Mouse (Mus musculus) limb, embryonic 13.5 days (tissue): ENCODE results near the gene Bhlhe40. TPM values are rescaled to one million over a fixed set of nuclear protein-coding genes. Genes with fewer than 3 reads are reported as not detected.

ENCODE experiments used
- ATAC-seq: fragments of 200-750 bp; cut with Nextera tagmentation; 2 replicates; pipeline ENCODE4 v1.8.0; 2017; ENCODE audit warnings: low read depth, moderate number of reproducible peaks, moderate TSS enrichment; ENCODE audit not compliant: low FRiP score
- H3K27ac ChIP-seq: fragments of 300-500 bp; sonication (generic); 2 replicates; pipeline ENCODE4 v1.5.1; 2015; ENCODE audit warnings: inconsistent platforms, mild to moderate bottlenecking, moderate library complexity
- H3K27me3 ChIP-seq: fragments of 300-500 bp; sonication (generic); 2 replicates; pipeline ENCODE4 v1.6.1; 2015; ENCODE audit warnings: mild to moderate bottlenecking, inconsistent platforms
- H3K36me3 ChIP-seq: fragments of 300-500 bp; sonication (generic); 2 replicates; pipeline ENCODE4 v1.6.1; 2015; ENCODE audit warnings: inconsistent platforms, mild to moderate bottlenecking, moderate library complexity
- H3K4me1 ChIP-seq: fragments of 300-500 bp; sonication (generic); 2 replicates; pipeline ENCODE4 v1.6.1; 2015; ENCODE audit warnings: inconsistent platforms
- H3K4me2 ChIP-seq: fragments of 300-500 bp; sonication (generic); replicated peaks from 2 replicates; pipeline ENCODE4 v1.6.1; 2015; ENCODE audit warnings: inconsistent platforms, mild to moderate bottlenecking, moderate library complexity
- H3K4me3 ChIP-seq: fragments of 300-500 bp; sonication (generic); 2 replicates; pipeline ENCODE4 v1.5.1; 2015; ENCODE audit warnings: moderate library complexity, mild to moderate bottlenecking, inconsistent platforms
- H3K9ac ChIP-seq: fragments of 300-500 bp; sonication (generic); 2 replicates; pipeline ENCODE4 v1.6.1; 2015; ENCODE audit warnings: mild to moderate bottlenecking, inconsistent platforms
- H3K9me3 ChIP-seq: fragments of 300-500 bp; sonication (generic); 2 replicates; pipeline ENCODE4 v1.6.1; 2016; ENCODE audit warnings: inconsistent platforms
- WGBS: fragments of 180-500 bp; shearing (Covaris S2); methylation state at CpG from one replicate; pipeline ENCODE4 v1.1.7; 2015; 5-methylcytosine and 5-hydroxymethylcytosine counted together
- polyA plus RNA-seq: library from polyadenylated mRNA; unstranded; fragments of >200 nt; fragmentation: Nextera tagmentation; extraction: Ambion mirVana; gene quantifications from 2 replicates; pipeline ENCODE4 v1.2.1, GENCODE M21; 2015

The Bhlhe40 gene
- polyA plus RNA-seq, 1 experiment from 2014 or later, result 8.5 TPM

GRCm38 (mm10) chr6:108655861-108656260, 4.6 kb upstream of the Bhlhe40 start:
- no peak overlapping the region for H3K9ac ChIP-seq
- no peak for ATAC-seq
- H3K27ac ChIP-seq, result no peak overlapping the region
- H3K4me1 ChIP-seq, result peaks cover 14% of the 10 kb centered on the region
- no peaks in the 10 kb centered on the region for H3K9me3 ChIP-seq
- WGBS, result 40% methylated on average over 2 of the region's 2 CpGs
- H3K36me3 ChIP-seq, result no peaks in the 10 kb centered on the region
- H3K4me3 ChIP-seq, result no peak overlapping the region
- H3K4me2 ChIP-seq, result no peak overlapping the region
- H3K27me3 ChIP-seq, result peaks cover 6% of the 10 kb centered on the region

GRCm38 (mm10) chr6:108658051-108658415, 2.4 kb upstream of the Bhlhe40 start:
- ATAC-seq, result no peak
- 54% methylated on average over 3 of the region's 3 CpGs for WGBS
- H3K36me3 ChIP-seq, result no peaks in the 10 kb centered on the region
- no peaks in the 10 kb centered on the region for H3K9me3 ChIP-seq
- H3K27ac ChIP-seq, result no peak overlapping the region
- H3K27me3 ChIP-seq, result peaks cover 22% of the 10 kb centered on the region
- H3K4me2 ChIP-seq, result peak overlapping the region; percentile 93
- peaks cover 27% of the 10 kb centered on the region for H3K4me1 ChIP-seq
- H3K4me3 ChIP-seq, result no peak overlapping the region
- no peak overlapping the region for H3K9ac ChIP-seq

GRCm38 (mm10) chr6:108658416-108659201, 1.8 kb upstream of the Bhlhe40 start:
- H3K9ac ChIP-seq, result peak overlapping the region; percentile 72
- H3K9me3 ChIP-seq, result no peaks in the 10 kb centered on the region
- H3K27me3 ChIP-seq, result peaks cover 27% of the 10 kb centered on the region
- 2% methylated on average over 31 of the region's 31 CpGs for WGBS
- H3K4me2 ChIP-seq, result peak overlapping the region; percentile 93
- H3K4me1 ChIP-seq, result peaks cover 27% of the 10 kb centered on the region
- H3K36me3 ChIP-seq, result no peaks in the 10 kb centered on the region
- peak overlapping the region; percentile 90; the same call in 1 of the 2 replicates for H3K27ac ChIP-seq
- 0 out of 2 replicates have a peak, but pooled peaks have one; percentile 0 for ATAC-seq
- peak overlapping the region; percentile 60 for H3K4me3 ChIP-seq

DNA sequence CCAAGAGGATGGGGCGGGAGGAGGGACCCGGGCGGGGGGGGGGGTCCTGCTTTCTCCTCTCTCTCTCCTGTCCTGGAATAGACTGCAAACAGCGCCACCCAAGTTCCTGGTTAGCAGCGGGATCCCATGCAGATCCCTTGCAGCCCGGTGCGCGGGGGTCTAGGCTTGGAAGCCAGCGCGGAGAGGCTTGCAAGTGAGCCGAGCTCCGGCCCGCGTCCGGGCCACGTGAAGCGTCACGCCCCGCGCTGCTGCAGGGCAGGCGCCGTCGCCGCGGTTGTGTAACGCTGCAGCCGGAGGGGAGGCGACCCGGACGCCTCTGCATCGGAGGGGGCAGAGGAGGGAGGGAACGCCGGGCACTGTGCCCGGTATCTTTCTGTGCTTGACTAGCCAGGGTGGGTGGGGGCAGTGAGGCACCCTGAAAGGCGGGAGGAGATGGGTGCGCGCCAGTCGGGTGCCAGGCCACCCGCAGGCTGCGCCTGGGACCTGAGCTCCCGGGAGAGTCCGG, 1.2 kb upstream of the Bhlhe40 start:
- Histone ChIP-seq H3K4me1 (peaks cover 27% of the 10 kb centered on the region), H3K27ac (peak overlapping the region; percentile 90), H3K36me3 (no peaks in the 10 kb centered on the region), H3K4me3 (peak overlapping the region; percentile 60), H3K27me3 (peaks cover 27% of the 10 kb centered on the region), H3K9ac (peak overlapping the region; percentile 72), H3K9me3 (no peaks in the 10 kb centered on the region), H3K4me2 (peak overlapping the region; percentile 93)
- WGBS, result 0% methylated on average over 41 of the region's 42 CpGs
- ATAC-seq, result peak; percentile 72

DNA sequence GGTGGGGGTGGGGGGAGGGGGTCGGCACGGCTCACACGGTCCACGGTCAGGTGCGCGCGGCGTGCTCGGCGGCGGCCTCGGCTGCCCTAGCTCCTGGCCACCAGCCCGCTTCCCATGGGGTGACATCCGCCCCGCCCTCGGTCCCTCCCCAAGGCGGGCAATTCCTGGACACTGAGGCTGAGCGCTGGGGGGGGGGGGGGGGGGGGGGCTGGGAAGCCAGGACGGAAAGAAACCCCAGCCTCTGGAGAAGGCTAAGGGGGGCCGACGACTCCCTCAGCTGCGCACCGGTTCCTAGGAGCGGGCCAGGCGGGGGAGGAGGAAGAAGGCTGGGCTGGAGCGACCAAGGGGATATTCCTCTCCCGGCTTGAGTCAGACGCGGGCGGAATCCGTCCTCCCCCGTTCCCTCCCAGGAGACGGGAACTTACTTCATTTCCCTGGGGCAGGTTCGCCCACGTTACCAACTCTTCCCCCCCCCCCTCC, 663 bp upstream of the Bhlhe40 start:
- peak; percentile 74 for ATAC-seq
- peaks cover 30% of the 10 kb centered on the region for H3K27me3 ChIP-seq
- 0% methylated on average over 28 of the region's 35 CpGs for WGBS
- peaks cover 27% of the 10 kb centered on the region for H3K4me1 ChIP-seq
- H3K9ac ChIP-seq, result peak overlapping the region; percentile 72
- peaks cover 3% of the 10 kb centered on the region for H3K36me3 ChIP-seq
- peak overlapping the region; percentile 60 for H3K4me3 ChIP-seq
- H3K27ac ChIP-seq, result peak overlapping the region; percentile 90
- peak overlapping the region; percentile 93 for H3K4me2 ChIP-seq
- no peaks in the 10 kb centered on the region for H3K9me3 ChIP-seq

GRCm38 (mm10) chr6:108660878-108661389, 505 bp downstream of the Bhlhe40 start:
- ATAC-seq, result no peak
- H3K27ac ChIP-seq, result peak overlapping the region; percentile 77
- H3K36me3 ChIP-seq, result peaks cover 15% of the 10 kb centered on the region
- peaks cover 40% of the 10 kb centered on the region for H3K27me3 ChIP-seq
- no peaks in the 10 kb centered on the region for H3K9me3 ChIP-seq
- H3K4me1 ChIP-seq, result peaks cover 27% of the 10 kb centered on the region
- H3K9ac ChIP-seq, result peak overlapping the region; percentile 72
- H3K4me3 ChIP-seq, result peak overlapping the region; percentile 60
- H3K4me2 ChIP-seq, result peak overlapping the region; percentile 93
- 1% methylated on average over 18 of the region's 18 CpGs for WGBS

- WGBS, result 2% methylated on average over 17 of the region's 17 CpGs
These were observed 983 bp downstream of the Bhlhe40 start for GRCm38 (mm10) chr6:108661412-108661811.

DNA sequence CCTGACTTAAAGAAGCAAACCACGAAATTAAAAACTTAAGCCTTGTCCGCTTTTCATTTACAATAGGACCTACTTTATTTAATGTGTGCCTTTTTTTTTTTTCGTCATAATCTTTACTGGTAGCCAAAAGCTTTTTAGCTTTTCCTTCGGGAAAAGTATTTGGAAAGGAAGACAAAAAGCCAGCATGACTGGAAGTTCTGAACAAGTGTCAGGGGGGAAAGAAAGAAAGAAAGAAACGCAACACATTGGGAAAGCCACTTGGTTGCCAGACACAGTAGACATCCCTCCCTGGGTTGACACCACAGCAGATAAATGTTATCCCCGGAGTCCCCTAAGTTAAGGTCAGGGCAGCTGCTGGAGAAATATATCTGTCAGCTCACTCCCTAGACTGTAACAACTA, 1.5 kb downstream of the Bhlhe40 start:
- 47% methylated on average over 6 of the region's 6 CpGs for WGBS
- Histone ChIP-seq H3K4me1 (peaks cover 27% of the 10 kb centered on the region), H3K4me2 (peak overlapping the region; percentile 93), H3K4me3 (peak overlapping the region; percentile 60), H3K36me3 (peaks cover 17% of the 10 kb centered on the region), H3K9me3 (no peaks in the 10 kb centered on the region), H3K27ac (no peak overlapping the region), H3K9ac (no peak overlapping the region), H3K27me3 (peaks cover 40% of the 10 kb centered on the region)
- ATAC-seq, result no peak

More at GRCm38 (mm10) chr6:108661412-108661811, 983 bp downstream of the Bhlhe40 start:
- Histone ChIP-seq H3K4me3 (peak overlapping the region; percentile 60), H3K27me3 (peaks cover 40% of the 10 kb centered on the region), H3K27ac (peak overlapping the region; percentile 77; the same call in 1 of the 2 replicates), H3K36me3 (peaks cover 17% of the 10 kb centered on the region), H3K4me2 (peak overlapping the region; percentile 93), H3K9ac (peak overlapping the region; percentile 72), H3K4me1 (peaks cover 27% of the 10 kb centered on the region), H3K9me3 (no peaks in the 10 kb centered on the region)
- no peak for ATAC-seq

GRCm38 (mm10) chr6:108662314-108663240, 2.1 kb downstream of the Bhlhe40 start:
- WGBS, result 72% methylated on average over 15 of the region's 15 CpGs
- H3K36me3 ChIP-seq, result peaks cover 17% of the 10 kb centered on the region
- no peak for ATAC-seq
- H3K9me3 ChIP-seq, result no peaks in the 10 kb centered on the region
- H3K27ac ChIP-seq, result no peak overlapping the region
- H3K9ac ChIP-seq, result no peak overlapping the region
- H3K27me3 ChIP-seq, result peaks cover 40% of the 10 kb centered on the region
- H3K4me1 ChIP-seq, result peaks cover 28% of the 10 kb centered on the region
- H3K4me3 ChIP-seq, result peak overlapping the region; percentile 60; the same call in 1 of the 2 replicates
- peak overlapping the region; percentile 93 for H3K4me2 ChIP-seq

- Histone ChIP-seq H3K4me3 (no peak overlapping the region), H3K36me3 (peaks cover 17% of the 10 kb centered on the region), H3K27me3 (peaks cover 34% of the 10 kb centered on the region), H3K9ac (no peak overlapping the region), H3K9me3 (no peaks in the 10 kb centered on the region), H3K4me2 (peak overlapping the region; percentile 93), H3K4me1 (peaks cover 30% of the 10 kb centered on the region), H3K27ac (no peak overlapping the region)
- no peak for ATAC-seq
- 80% methylated on average over 8 of the region's 8 CpGs for WGBS
These were observed 3.1 kb downstream of the Bhlhe40 start for GRCm38 (mm10) chr6:108663241-108664194.
